Mouse (Mus musculus): ENCODE data around the gene Lhx4. TPM values are rescaled to one million over a fixed set of nuclear protein-coding genes. Genes with fewer than 3 reads are reported as not detected.

Gene Lhx4
- polyA plus RNA-seq (2012; rRNA removed; ENCODE audit: low replicate concordance), result not detected in 2 replicates

DNA sequence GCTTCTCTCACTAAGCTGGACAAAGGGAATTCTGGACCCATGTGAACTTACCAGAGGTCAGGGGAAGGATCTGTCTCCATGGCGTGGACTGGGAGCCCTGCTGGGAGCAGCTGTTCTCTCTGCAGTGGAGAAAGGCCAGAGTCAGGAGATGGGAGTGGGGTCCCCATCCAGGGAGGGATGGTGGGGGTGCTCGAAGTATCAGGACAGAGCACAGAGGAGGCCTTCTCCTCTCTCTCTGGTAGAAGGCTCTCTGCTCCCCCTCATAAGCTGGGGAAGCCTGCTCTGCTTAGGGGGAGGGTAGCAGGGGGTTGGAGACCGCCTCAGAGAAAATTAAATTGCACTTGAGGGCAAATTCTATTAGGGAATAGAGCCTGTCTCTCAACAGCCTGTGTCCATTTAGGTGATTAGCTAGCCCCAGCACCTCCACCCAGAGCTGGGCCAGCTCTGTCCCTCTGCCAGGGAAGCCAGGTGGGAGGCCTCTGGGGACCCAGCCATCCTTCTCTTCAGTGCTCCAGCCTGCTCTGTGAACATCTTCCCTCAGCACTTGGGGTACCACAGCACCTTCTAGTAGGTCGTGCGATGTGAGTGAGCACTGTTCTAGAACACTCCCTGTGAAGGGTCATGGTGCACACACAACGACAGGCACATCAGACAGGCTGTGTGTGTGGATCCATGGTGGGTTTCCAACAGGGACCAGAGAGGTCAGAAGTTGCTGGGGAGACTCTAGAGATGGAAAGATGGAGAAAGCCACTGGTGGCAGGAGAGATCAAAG lies at the start of gene Lhx4:
Gene Lhx4 (minus strand): TSS at position 201 of the 772 bp plus-strand sequence.

Other genes with a start within 250 kb of the Lhx4 start
- gene Acbd6, start 193.6 kb downstream of the Lhx4 start, polyA plus RNA-seq (2012; rRNA removed; ENCODE audit: low replicate concordance), result 130 and 231 TPM in 2 replicates
- 74.2 and 98.5 TPM in 2 replicates for gene Qsox1, start 61.2 kb upstream of the Lhx4 start, polyA plus RNA-seq (2012; rRNA removed; ENCODE audit: low replicate concordance)
- gene Cep350, start 221.6 kb upstream of the Lhx4 start, polyA plus RNA-seq (2012; rRNA removed; ENCODE audit: low replicate concordance), result 2.4 and 4.1 TPM in 2 replicates

All from duodenum, adult 2 months (tissue).